Mouse (Mus musculus): ENCODE data around the gene Kcne1. TPM values are rescaled to one million over a fixed set of nuclear protein-coding genes. Genes with fewer than 3 reads are reported as not detected.
A peak's percentile ranks its signal among the peaks of the same experiment; 100 is the strongest.

Gene Kcne1
- polyA plus RNA-seq, 1 experiment = 0.04 TPM

- Histone ChIP-seq H3K79me2 (ENCODE audit: control insufficient read depth, insufficient read depth) (no peaks in the 10 kb centered on the region), H3K36me3 (ENCODE audit: control insufficient read depth, insufficient read depth) (no peaks in the 10 kb centered on the region), H3K4me3 (ENCODE audit: insufficient read depth, poor library complexity, severe bottlenecking) (no peak overlapping the region), H3K27me3 (ENCODE audit: control insufficient read depth, insufficient read depth, insufficient read length) (peaks cover 9% of the 10 kb centered on the region), H3K79me3 (ENCODE audit: low read depth) (no peaks in the 10 kb centered on the region), H3ac (ENCODE audit: control insufficient read depth, insufficient read length, low read depth) (no peak overlapping the region)
- TF ChIP-seq FOSL1 (IDR thresholded peaks at IDR 0.05; ENCODE audit: insufficient read depth, low read length, poor library complexity, severe bottlenecking) = no peak
- no peak for TF ChIP-seq CEBPB (IDR thresholded peaks at IDR 0.05; ENCODE audit: low read depth)
- no peak for TF ChIP-seq MYOD1 (IDR thresholded peaks at IDR 0.05; ENCODE audit: control insufficient read depth, insufficient read length, low read depth)
- TF ChIP-seq CTCF (IDR thresholded peaks at IDR 0.05; ENCODE audit: control insufficient read depth, insufficient read depth, insufficient read length) = peak; percentile 5
These were observed 25.8 kb upstream of the Kcne1 start for GRCm38 (mm10) chr16:92385062-92385461.

DNA sequence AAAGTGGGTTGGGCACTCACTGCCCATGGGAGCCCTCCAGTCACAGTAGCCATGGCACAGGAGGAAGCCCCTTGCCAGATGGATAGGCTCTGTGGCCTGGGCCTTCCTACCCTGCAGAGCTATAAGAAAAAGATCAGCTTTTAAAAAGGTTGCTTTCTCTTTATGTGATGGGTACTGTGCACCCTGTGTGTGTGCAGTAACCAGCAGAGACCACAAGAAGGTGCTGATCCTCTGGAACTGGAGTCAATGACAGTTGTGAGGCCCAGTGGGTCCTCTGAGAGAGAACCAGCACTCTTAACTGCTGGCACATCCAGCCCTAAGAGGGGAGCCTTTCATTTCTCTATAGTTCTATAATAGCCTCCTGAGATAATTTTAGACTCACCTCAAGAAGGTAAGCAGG is 24.1 kb upstream of the Kcne1 start:
- Histone ChIP-seq H3K4me3 (ENCODE audit: insufficient read depth, poor library complexity, severe bottlenecking) (no peak overlapping the region), H3K36me3 (ENCODE audit: control insufficient read depth, insufficient read depth) (no peaks in the 10 kb centered on the region), H3K79me2 (ENCODE audit: control insufficient read depth, insufficient read depth) (no peaks in the 10 kb centered on the region), H3K27me3 (ENCODE audit: control insufficient read depth, insufficient read depth, insufficient read length) (peaks cover 9% of the 10 kb centered on the region), H3K79me3 (ENCODE audit: low read depth) (no peaks in the 10 kb centered on the region), H3ac (ENCODE audit: control insufficient read depth, insufficient read length, low read depth) (no peak overlapping the region)
- TF ChIP-seq USF1 (IDR thresholded peaks at IDR 0.05; ENCODE audit: low read depth) = no peak
- TF ChIP-seq CTCF (IDR thresholded peaks at IDR 0.05; ENCODE audit: control insufficient read depth, insufficient read depth, insufficient read length) = no peak
- no peak for TF ChIP-seq MYOD1 (IDR thresholded peaks at IDR 0.05; ENCODE audit: control insufficient read depth, insufficient read length, low read depth)
- TF ChIP-seq FOSL1 (IDR thresholded peaks at IDR 0.05; ENCODE audit: insufficient read depth, low read length, poor library complexity, severe bottlenecking) = no peak
- no peak for TF ChIP-seq MYOG (IDR thresholded peaks at IDR 0.05; ENCODE audit: control insufficient read depth, extremely low read depth, insufficient read length)
- TF ChIP-seq MAX (IDR thresholded peaks at IDR 0.05) = no peak
- no peak for TF ChIP-seq CEBPB (IDR thresholded peaks at IDR 0.05; ENCODE audit: low read depth)

DNA sequence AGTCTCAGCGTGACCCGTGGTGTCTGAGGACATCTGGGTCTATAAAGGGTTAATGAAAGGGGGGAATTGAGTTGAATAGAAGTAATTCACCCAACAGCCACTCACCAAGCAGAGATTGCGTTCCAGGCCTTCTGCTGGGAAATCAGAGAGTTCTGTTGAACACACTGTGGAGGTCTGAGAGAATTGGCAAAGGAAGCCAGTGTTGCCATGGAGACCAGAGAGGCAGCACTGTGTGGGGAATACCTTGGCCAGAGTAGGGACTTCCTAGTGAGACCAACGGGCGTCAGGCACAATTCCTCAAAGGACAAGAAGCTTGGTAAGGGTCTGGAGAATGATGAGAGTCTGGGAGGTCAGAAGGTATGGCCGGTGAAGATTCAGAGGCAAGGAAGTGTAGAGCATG is 23.2 kb upstream of the Kcne1 start:
- TF ChIP-seq MAX (IDR thresholded peaks at IDR 0.05) (no peak), USF1 (IDR thresholded peaks at IDR 0.05; ENCODE audit: low read depth) (no peak)
- no peaks in the 10 kb centered on the region for H3K36me3 ChIP-seq (ENCODE audit: control insufficient read depth, insufficient read depth)
- peaks cover 9% of the 10 kb centered on the region for H3K27me3 ChIP-seq (ENCODE audit: control insufficient read depth, insufficient read depth, insufficient read length)
- no peaks in the 10 kb centered on the region for H3K79me3 ChIP-seq (ENCODE audit: low read depth)
- no peak overlapping the region for H3K4me3 ChIP-seq (ENCODE audit: insufficient read depth, poor library complexity, severe bottlenecking)
- H3K79me2 ChIP-seq (ENCODE audit: control insufficient read depth, insufficient read depth) = no peaks in the 10 kb centered on the region
- H3ac ChIP-seq (ENCODE audit: control insufficient read depth, insufficient read length, low read depth) = no peak overlapping the region

DNA sequence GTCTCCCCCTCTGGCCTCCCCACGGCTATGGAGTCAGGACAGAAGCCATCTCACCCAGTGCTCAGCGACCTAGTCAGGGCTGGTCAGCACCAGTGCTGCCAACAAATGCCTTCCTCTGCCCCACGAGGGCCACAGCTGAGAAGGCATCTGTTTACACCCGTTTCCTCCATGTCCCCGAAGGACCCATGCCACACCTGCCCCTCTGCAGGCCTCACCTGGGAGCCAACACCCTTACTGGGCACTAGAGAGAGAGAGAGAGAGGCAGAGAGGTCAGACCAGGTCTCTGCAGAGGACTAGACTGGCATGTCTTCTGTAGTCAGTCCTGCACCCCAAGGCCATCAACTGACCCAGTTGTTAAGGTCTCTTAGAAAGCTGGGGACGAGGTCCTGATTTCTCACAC is 21.8 kb upstream of the Kcne1 start:
- no peaks in the 10 kb centered on the region for H3K79me3 ChIP-seq (ENCODE audit: low read depth)
- H3ac ChIP-seq (ENCODE audit: control insufficient read depth, insufficient read length, low read depth) = no peak overlapping the region
- H3K79me2 ChIP-seq (ENCODE audit: control insufficient read depth, insufficient read depth) = no peaks in the 10 kb centered on the region
- no peak overlapping the region for H3K4me3 ChIP-seq (ENCODE audit: insufficient read depth, poor library complexity, severe bottlenecking)
- H3K27me3 ChIP-seq (ENCODE audit: control insufficient read depth, insufficient read depth, insufficient read length) = peaks cover 9% of the 10 kb centered on the region
- no peaks in the 10 kb centered on the region for H3K36me3 ChIP-seq (ENCODE audit: control insufficient read depth, insufficient read depth)
- TF ChIP-seq MYOD1 (IDR thresholded peaks at IDR 0.05; ENCODE audit: control insufficient read depth, insufficient read length, low read depth) (no peak), MYOG (IDR thresholded peaks at IDR 0.05; ENCODE audit: control insufficient read depth, extremely low read depth, insufficient read length) (no peak)

- Histone ChIP-seq H3ac (ENCODE audit: control insufficient read depth, insufficient read length, low read depth) (no peak overlapping the region), H3K4me3 (ENCODE audit: insufficient read depth, poor library complexity, severe bottlenecking) (no peak overlapping the region), H3K27me3 (ENCODE audit: control insufficient read depth, insufficient read depth, insufficient read length) (peaks cover 5% of the 10 kb centered on the region), H3K36me3 (ENCODE audit: control insufficient read depth, insufficient read depth) (no peaks in the 10 kb centered on the region), H3K79me3 (ENCODE audit: low read depth) (no peaks in the 10 kb centered on the region), H3K79me2 (ENCODE audit: control insufficient read depth, insufficient read depth) (no peaks in the 10 kb centered on the region)
- TF ChIP-seq MAX (IDR thresholded peaks at IDR 0.05) (no peak), FOSL1 (IDR thresholded peaks at IDR 0.05; ENCODE audit: insufficient read depth, low read length, poor library complexity, severe bottlenecking) (no peak), CEBPB (IDR thresholded peaks at IDR 0.05; ENCODE audit: low read depth) (no peak), MYOD1 (IDR thresholded peaks at IDR 0.05; ENCODE audit: control insufficient read depth, insufficient read length, low read depth) (no peak), USF1 (IDR thresholded peaks at IDR 0.05; ENCODE audit: low read depth) (no peak), MYOG (IDR thresholded peaks at IDR 0.05; ENCODE audit: control insufficient read depth, extremely low read depth, insufficient read length) (no peak)
These were observed 17.7 kb upstream of the Kcne1 start for GRCm38 (mm10) chr16:92376976-92377375.

DNA sequence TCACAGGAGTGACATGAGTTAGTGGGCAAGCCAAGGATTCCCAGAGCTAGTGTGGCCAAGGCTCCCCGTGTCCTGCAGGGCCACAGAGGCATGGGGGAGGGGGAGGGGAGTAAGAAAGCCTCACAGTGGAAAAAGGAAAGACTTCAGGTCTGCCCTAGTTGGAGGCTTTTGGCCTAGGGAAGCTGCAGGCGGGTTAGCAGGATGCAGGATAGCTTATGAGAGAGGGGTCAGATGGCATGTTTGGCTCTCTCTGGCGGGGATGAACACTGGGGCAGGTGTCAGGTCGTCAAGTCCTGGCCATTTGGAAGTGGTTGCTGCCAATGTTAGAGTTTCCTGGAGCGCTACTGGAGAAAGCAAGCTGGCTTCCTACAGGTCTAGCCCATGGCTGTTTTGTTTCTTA is 12.4 kb upstream of the Kcne1 start:
- no peaks in the 10 kb centered on the region for H3K36me3 ChIP-seq (ENCODE audit: control insufficient read depth, insufficient read depth)
- no peak overlapping the region for H3K4me3 ChIP-seq (ENCODE audit: insufficient read depth, poor library complexity, severe bottlenecking)
- no peaks in the 10 kb centered on the region for H3K79me3 ChIP-seq (ENCODE audit: low read depth)
- peaks cover 3% of the 10 kb centered on the region for H3K27me3 ChIP-seq (ENCODE audit: control insufficient read depth, insufficient read depth, insufficient read length)
- H3K79me2 ChIP-seq (ENCODE audit: control insufficient read depth, insufficient read depth) = no peaks in the 10 kb centered on the region
- H3ac ChIP-seq (ENCODE audit: control insufficient read depth, insufficient read length, low read depth) = no peak overlapping the region
- TF ChIP-seq MYOD1 (IDR thresholded peaks at IDR 0.05; ENCODE audit: control insufficient read depth, insufficient read length, low read depth) (no peak), CEBPB (IDR thresholded peaks at IDR 0.05; ENCODE audit: low read depth) (no peak), MYOG (IDR thresholded peaks at IDR 0.05; ENCODE audit: control insufficient read depth, extremely low read depth, insufficient read length) (no peak), FOSL1 (IDR thresholded peaks at IDR 0.05; ENCODE audit: insufficient read depth, low read length, poor library complexity, severe bottlenecking) (no peak), MAX (IDR thresholded peaks at IDR 0.05) (no peak), USF1 (IDR thresholded peaks at IDR 0.05; ENCODE audit: low read depth) (no peak), CTCF (IDR thresholded peaks at IDR 0.05; ENCODE audit: control insufficient read depth, insufficient read depth, insufficient read length) (no peak)

All from C2C12 (cell line).